Mouse (Mus musculus) hindbrain, embryonic 14.5 days (tissue): ENCODE measurements around the gene BC004004. TPM values are rescaled to one million over a fixed set of nuclear protein-coding genes. Genes with fewer than 3 reads are reported as not detected.
A peak's percentile ranks its signal among the peaks of the same experiment; 100 is the strongest.

ENCODE experiments used
- ATAC-seq: fragments of 200-750 bp; cut with Nextera tagmentation; 2 replicates; pipeline ENCODE4 v1.8.0; 2017; ENCODE audit warnings: moderate number of reproducible peaks, mild to moderate bottlenecking, moderate TSS enrichment, moderate library complexity; ENCODE audit not compliant: low FRiP score
- DNase-seq: peaks from one replicate; pipeline ENCODE4 v3.0.0-alpha.2; 2015; ENCODE audit warnings: low spot score
- H3K27ac ChIP-seq: fragments of 300-500 bp; sonication (generic); 2 replicates; pipeline ENCODE4 v1.5.1; 2014; ENCODE audit warnings: mild to moderate bottlenecking, moderate library complexity
- H3K27me3 ChIP-seq: fragments of 300-500 bp; sonication (generic); 2 replicates; pipeline ENCODE4 v1.6.1; 2014; ENCODE audit warnings: mild to moderate bottlenecking, low read length, mixed read lengths; ENCODE audit not compliant: control insufficient read depth, insufficient read depth
- H3K36me3 ChIP-seq: fragments of 300-500 bp; sonication (generic); replicated peaks from 2 replicates; pipeline ENCODE4 v1.6.1; 2014; ENCODE audit not compliant: control insufficient read depth, insufficient read depth
- H3K4me1 ChIP-seq: fragments of 300-500 bp; sonication (generic); replicated peaks from 2 replicates; pipeline ENCODE4 v1.6.1; 2014; ENCODE audit warnings: antibody characterized with exemption, low read length, mixed read lengths; ENCODE audit not compliant: control insufficient read depth, insufficient read depth
- H3K4me2 ChIP-seq: fragments of 300-500 bp; sonication (generic); replicated peaks from 2 replicates; pipeline ENCODE4 v1.6.1; 2014; ENCODE audit warnings: mild to moderate bottlenecking, moderate library complexity
- H3K4me3 ChIP-seq: fragments of 300-500 bp; sonication (generic); replicated peaks from 2 replicates; pipeline ENCODE4 v1.5.1; 2014; ENCODE audit warnings: mild to moderate bottlenecking, low read length
- H3K9ac ChIP-seq: fragments of 300-500 bp; sonication (generic); 2 replicates; pipeline ENCODE4 v1.6.1; 2014
- H3K9me3 ChIP-seq: fragments of 300-500 bp; sonication (generic); 2 replicates; pipeline ENCODE4 v1.6.1; 2016; ENCODE audit warnings: low read length; ENCODE audit not compliant: control insufficient read depth
- WGBS: fragments of 180-500 bp; shearing (Covaris S2); extraction: QIAGEN DNeasy Blood & Tissue Kit; methylation state at CpG from one replicate; pipeline ENCODE4 v1.1.7; 2014; 5-methylcytosine and 5-hydroxymethylcytosine counted together
- polyA plus RNA-seq: library from polyadenylated mRNA; unstranded; fragments of >200 nt; fragmentation: Nextera tagmentation; extraction: Ambion mirVana; gene quantifications from 2 replicates; pipeline ENCODE4 v1.2.1, GENCODE M21; 2014

Gene BC004004
- polyA plus RNA-seq, 1 experiment from 2014 or later: 131 TPM

DNA sequence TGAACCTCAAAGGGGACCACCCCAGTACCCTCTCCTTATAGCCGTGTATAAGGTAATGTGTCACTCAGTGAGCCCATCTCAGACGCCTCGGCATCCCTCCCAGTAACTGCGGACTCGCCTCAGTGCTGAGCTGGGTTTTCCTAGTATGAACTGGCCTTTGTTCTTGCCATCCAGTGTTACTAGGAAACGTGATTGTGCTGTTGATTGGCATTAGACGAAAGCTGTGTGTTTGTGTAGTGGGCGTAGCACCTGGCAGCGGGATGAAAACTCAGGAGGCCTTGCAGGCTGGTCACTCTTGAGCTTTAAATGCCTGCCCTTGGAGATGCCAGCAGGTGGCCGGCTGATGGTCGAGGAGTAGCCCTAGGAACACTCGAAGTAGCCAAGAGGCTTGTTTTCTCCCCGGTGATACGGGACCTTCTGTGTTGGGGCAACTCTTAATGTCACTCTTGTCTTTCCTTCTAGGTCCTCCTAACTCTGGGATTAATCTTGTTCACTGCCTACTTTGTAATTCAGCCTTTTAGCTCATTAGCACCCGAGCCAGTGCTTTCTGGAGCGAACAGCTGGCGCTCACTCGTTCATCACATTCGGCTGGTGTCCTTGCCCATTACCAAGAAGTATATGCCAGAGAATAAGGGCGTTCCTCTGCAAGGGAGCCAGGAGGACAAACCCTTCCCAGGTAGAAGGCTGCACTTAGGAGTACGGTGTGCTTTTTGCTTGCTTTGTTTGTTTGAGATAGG is 13.8 kb downstream of the BC004004 start:
- H3K9me3 ChIP-seq: no peaks in the 10 kb centered on the region
- DNase-seq (no peak), ATAC-seq (no peak)
- H3K27ac ChIP-seq: peak overlapping the region; percentile 21
- H3K4me2 ChIP-seq: no peak overlapping the region
- H3K27me3 ChIP-seq: no peaks in the 10 kb centered on the region
- no peak overlapping the region for H3K9ac ChIP-seq
- WGBS: 46% methylated on average over 21 of the region's 21 CpGs
- no peak overlapping the region for H3K4me3 ChIP-seq
- peaks cover 4% of the 10 kb centered on the region; the same call in 1 of the 2 replicates for H3K4me1 ChIP-seq
- peaks cover 31% of the 10 kb centered on the region for H3K36me3 ChIP-seq

- H3K36me3 ChIP-seq: peaks cover 51% of the 10 kb centered on the region
- H3K4me2 ChIP-seq: no peak overlapping the region
- no peaks in the 10 kb centered on the region for H3K27me3 ChIP-seq
- H3K4me1 ChIP-seq: no peaks in the 10 kb centered on the region
- WGBS: 83% methylated on average over 7 of the region's 7 CpGs
- H3K27ac ChIP-seq: no peak overlapping the region
- H3K9ac ChIP-seq: no peak overlapping the region
- no peak for ATAC-seq
- no peak for DNase-seq
- no peak overlapping the region for H3K4me3 ChIP-seq
- H3K9me3 ChIP-seq: no peaks in the 10 kb centered on the region
Observed at GRCm38 (mm10) chr17:29291793-29292192, 23.2 kb downstream of the BC004004 start.

DNA sequence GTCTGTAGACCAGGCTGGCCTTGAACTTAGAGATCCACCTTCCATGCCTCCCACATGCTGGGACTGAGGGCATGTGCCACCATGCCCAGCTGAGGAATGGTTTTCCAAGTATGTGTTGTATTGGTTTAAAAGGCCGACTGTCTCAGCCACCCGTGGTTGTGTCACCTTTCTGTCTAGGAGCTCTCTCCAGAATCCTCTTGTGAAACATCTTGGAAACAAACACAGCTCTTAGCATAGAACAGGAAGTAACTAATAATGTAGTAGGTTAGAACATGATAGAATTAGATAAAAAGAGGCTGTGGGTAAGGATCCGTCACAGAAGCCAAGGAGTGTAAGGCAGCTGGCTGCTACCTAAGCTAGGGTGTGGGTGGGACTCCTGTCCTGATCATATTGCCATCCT is 24.4 kb downstream of the BC004004 start:
- DNase-seq (no peak), ATAC-seq (no peak)
- H3K36me3 ChIP-seq: peaks cover 59% of the 10 kb centered on the region
- H3K27me3 ChIP-seq: no peaks in the 10 kb centered on the region
- H3K4me2 ChIP-seq: no peak overlapping the region
- no peak overlapping the region for H3K9ac ChIP-seq
- no peaks in the 10 kb centered on the region for H3K4me1 ChIP-seq
- 91% methylated on average over 3 of the region's 3 CpGs for WGBS
- no peak overlapping the region for H3K4me3 ChIP-seq
- no peaks in the 10 kb centered on the region for H3K9me3 ChIP-seq
- H3K27ac ChIP-seq: no peak overlapping the region

DNA sequence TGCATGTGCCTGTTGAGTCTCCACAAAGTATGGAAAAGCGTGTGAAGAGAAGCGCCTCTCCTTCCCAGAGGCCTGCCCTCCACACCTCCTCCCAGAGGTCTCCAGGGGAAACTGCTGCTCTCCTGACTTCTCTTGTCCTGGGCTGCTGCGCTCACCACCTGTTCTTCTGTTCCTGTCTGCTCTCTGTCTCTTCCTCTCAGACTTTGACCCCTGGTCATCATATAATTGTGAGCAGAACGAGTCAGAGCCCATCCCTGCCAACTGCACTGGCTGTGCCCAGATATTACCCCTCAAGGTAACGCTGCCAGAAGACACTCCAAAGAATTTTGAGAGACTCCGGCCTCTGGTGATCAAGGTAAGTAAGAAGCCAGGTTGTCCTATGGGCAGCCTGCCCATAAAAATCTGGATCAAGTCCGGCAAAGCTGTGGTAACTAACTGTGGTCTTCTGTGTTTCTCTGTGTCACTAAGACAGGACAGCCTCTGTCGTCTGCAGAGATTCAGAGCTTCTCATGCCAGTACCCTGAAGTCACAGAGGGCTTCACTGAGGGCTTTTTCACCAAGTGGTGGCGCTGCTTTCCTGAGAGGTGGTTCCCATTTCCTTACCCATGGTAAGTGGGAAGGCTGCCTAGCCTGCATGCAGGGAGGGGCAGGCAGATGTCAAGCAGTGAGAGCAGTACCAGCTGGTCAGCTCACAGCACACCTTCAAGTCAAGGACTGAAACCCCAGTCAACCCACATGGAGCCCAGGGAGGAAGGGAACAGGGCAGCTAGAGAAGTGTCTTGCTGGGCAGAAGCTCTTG is 25.4 kb downstream of the BC004004 start:
- Histone ChIP-seq H3K4me1 (no peaks in the 10 kb centered on the region), H3K4me3 (no peak overlapping the region), H3K9ac (no peak overlapping the region), H3K36me3 (peaks cover 67% of the 10 kb centered on the region), H3K4me2 (no peak overlapping the region), H3K9me3 (no peaks in the 10 kb centered on the region), H3K27ac (no peak overlapping the region), H3K27me3 (no peaks in the 10 kb centered on the region)
- DNase-seq (no peak), ATAC-seq (no peak)
- WGBS: 84% methylated on average over 9 of the region's 9 CpGs

GRCm38 (mm10) chr17:29295835-29296234 is 27.2 kb downstream of the BC004004 start:
- no peak overlapping the region for H3K9ac ChIP-seq
- WGBS: 79% methylated on average over 5 of the region's 5 CpGs
- ATAC-seq (no peak), DNase-seq (no peak)
- no peak overlapping the region for H3K4me3 ChIP-seq
- H3K4me2 ChIP-seq: no peak overlapping the region
- no peak overlapping the region for H3K27ac ChIP-seq
- H3K4me1 ChIP-seq: no peaks in the 10 kb centered on the region
- H3K9me3 ChIP-seq: no peaks in the 10 kb centered on the region
- no peaks in the 10 kb centered on the region for H3K27me3 ChIP-seq
- peaks cover 78% of the 10 kb centered on the region for H3K36me3 ChIP-seq

GRCm38 (mm10) chr17:29297321-29297720 is 28.7 kb downstream of the BC004004 start:
- H3K36me3 ChIP-seq: peaks cover 88% of the 10 kb centered on the region
- 81% methylated on average over 10 of the region's 10 CpGs for WGBS
- ATAC-seq: no peak

GRCm38 (mm10) chr17:29297813-29298212 is 29.2 kb downstream of the BC004004 start:
- peaks cover 88% of the 10 kb centered on the region for H3K36me3 ChIP-seq
- ATAC-seq (no peak), DNase-seq (no peak)
- WGBS: 87% methylated on average over 6 of the region's 6 CpGs
- no peaks in the 10 kb centered on the region for H3K9me3 ChIP-seq
- no peak overlapping the region for H3K4me3 ChIP-seq
- no peaks in the 10 kb centered on the region for H3K4me1 ChIP-seq
- no peaks in the 10 kb centered on the region for H3K27me3 ChIP-seq
- no peak overlapping the region for H3K9ac ChIP-seq
- H3K4me2 ChIP-seq: no peak overlapping the region
- H3K27ac ChIP-seq: no peak overlapping the region

More at GRCm38 (mm10) chr17:29297321-29297720, 28.7 kb downstream of the BC004004 start:
- H3K4me3 ChIP-seq: no peak overlapping the region
- no peak overlapping the region for H3K27ac ChIP-seq
- H3K4me2 ChIP-seq: no peak overlapping the region
- H3K9ac ChIP-seq: no peak overlapping the region
- no peaks in the 10 kb centered on the region for H3K4me1 ChIP-seq
- DNase-seq: no peak
- H3K9me3 ChIP-seq: no peaks in the 10 kb centered on the region
- H3K27me3 ChIP-seq: no peaks in the 10 kb centered on the region

GRCm38 (mm10) chr17:29299282-29299681 is 30.7 kb downstream of the BC004004 start:
- H3K9ac ChIP-seq: no peak overlapping the region
- 76% methylated on average over 4 of the region's 4 CpGs for WGBS
- ATAC-seq (no peak), DNase-seq (no peak)
- H3K4me2 ChIP-seq: no peak overlapping the region
- peaks cover 76% of the 10 kb centered on the region for H3K36me3 ChIP-seq
- H3K27me3 ChIP-seq: no peaks in the 10 kb centered on the region
- no peaks in the 10 kb centered on the region for H3K9me3 ChIP-seq
- no peak overlapping the region for H3K27ac ChIP-seq
- H3K4me3 ChIP-seq: no peak overlapping the region
- H3K4me1 ChIP-seq: no peaks in the 10 kb centered on the region

DNA sequence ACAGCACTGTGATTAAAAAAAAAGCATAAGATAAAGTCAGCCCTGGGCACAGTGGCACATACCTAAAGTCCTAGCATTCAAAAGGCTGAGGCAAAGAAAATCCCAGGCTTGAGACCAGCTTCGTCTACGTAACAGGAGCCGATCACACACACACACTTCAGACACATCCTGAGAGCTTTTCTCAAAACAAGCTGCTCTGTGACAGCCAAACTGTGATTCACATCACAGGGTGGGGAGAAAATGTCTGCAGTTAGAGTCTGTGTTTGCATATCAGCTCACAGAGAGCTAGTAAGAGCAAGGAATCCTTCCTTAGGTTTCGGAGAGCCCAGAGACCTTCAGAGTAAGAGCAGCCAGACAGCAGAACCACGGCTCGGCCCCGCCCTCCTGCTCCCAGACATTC is 32.3 kb downstream of the BC004004 start:
- H3K4me2 ChIP-seq: no peak overlapping the region
- H3K9ac ChIP-seq: no peak overlapping the region
- H3K27me3 ChIP-seq: no peaks in the 10 kb centered on the region
- no peaks in the 10 kb centered on the region for H3K9me3 ChIP-seq
- no peak overlapping the region for H3K4me3 ChIP-seq
- DNase-seq (no peak), ATAC-seq (no peak)
- no peak overlapping the region for H3K27ac ChIP-seq
- 0 out of 2 replicates have a peak, but pooled peaks cover 5% of the 10 kb centered on the region for H3K4me1 ChIP-seq
- 91% methylated on average over 7 of the region's 7 CpGs for WGBS
- H3K36me3 ChIP-seq: peaks cover 60% of the 10 kb centered on the region
